Mouse (Mus musculus): ENCODE data around the gene Gfod2. TPM values are rescaled to one million over a fixed set of nuclear protein-coding genes. Genes with fewer than 3 reads are reported as not detected.

The Gfod2 gene
- total and polyA plus RNA-seq, 3 experiments: 7.0 to 8.3 TPM; not detected in 1

GRCm38 (mm10) chr8:105692449-105693182, 65.8 kb downstream of the Gfod2 start:
- H3K36me3 ChIP-seq (ENCODE audit: control insufficient read depth in 1 of 2, insufficient read depth in 2 of 2, low read length in 2 of 2): no peaks in the 10 kb centered on the region; a peak in 1 of 4 replicates
- H3K9me3 ChIP-seq (replicated peaks; ENCODE audit: insufficient read depth, low read length): no peaks in the 10 kb centered on the region
- no peak overlapping the region for H3K9ac ChIP-seq (ENCODE audit: control insufficient read depth, low read depth, low read length, poor library complexity, severe bottlenecking)
- no peak overlapping the region for H3K4me3 ChIP-seq (ENCODE audit: control insufficient read depth in 1 of 2, insufficient read depth in 1 of 2, low read depth in 2 of 2, low read length in 2 of 2)
- H3K27ac ChIP-seq (ENCODE audit: control insufficient read depth, low read depth, low read length): no peak overlapping the region
- no peaks in the 10 kb centered on the region for H3K79me2 ChIP-seq (ENCODE audit: control insufficient read depth, insufficient read depth, low read length, poor library complexity)
- no peaks in the 10 kb centered on the region for H3K27me3 ChIP-seq (ENCODE audit: control insufficient read depth in 1 of 2, insufficient read depth in 2 of 2, low read length in 2 of 2)
- no peaks in the 10 kb centered on the region for H3K4me1 ChIP-seq (ENCODE audit: control insufficient read depth in 1 of 2, insufficient read depth in 2 of 2, low read length in 2 of 2)
- DNase-seq (ENCODE audit: low read depth, low spot score): no peak
- no peak for TF ChIP-seq CTCF (IDR thresholded peaks at IDR 0.05 in 2 of 3, conservative IDR thresholded peaks at IDR 0.05 in 1 of 3; ENCODE audit: control insufficient read depth in 1 of 3, insufficient read depth in 1 of 3, low read depth in 2 of 3, low read length in 3 of 3, poor library complexity in 1 of 3, severe bottlenecking in 1 of 3)

GRCm38 (mm10) chr8:105690978-105691377, 67.5 kb downstream of the Gfod2 start:
- Histone ChIP-seq H3K79me2 (ENCODE audit: control insufficient read depth, insufficient read depth, low read length, poor library complexity) (no peaks in the 10 kb centered on the region), H3K27ac (ENCODE audit: control insufficient read depth, low read depth, low read length) (no peak overlapping the region), H3K36me3 (ENCODE audit: control insufficient read depth in 1 of 2, insufficient read depth in 2 of 2, low read length in 2 of 2) (no peaks in the 10 kb centered on the region; a peak in 1 of 4 replicates), H3K9me3 (replicated peaks; ENCODE audit: insufficient read depth, low read length) (no peaks in the 10 kb centered on the region), H3K9ac (ENCODE audit: control insufficient read depth, low read depth, low read length, poor library complexity, severe bottlenecking) (no peak overlapping the region), H3K27me3 (ENCODE audit: control insufficient read depth in 1 of 2, insufficient read depth in 2 of 2, low read length in 2 of 2) (no peaks in the 10 kb centered on the region), H3K4me3 (ENCODE audit: control insufficient read depth in 1 of 2, insufficient read depth in 1 of 2, low read depth in 2 of 2, low read length in 2 of 2) (no peak overlapping the region), H3K4me1 (ENCODE audit: control insufficient read depth in 1 of 2, insufficient read depth in 2 of 2, low read length in 2 of 2) (no peaks in the 10 kb centered on the region)
- no peak for TF ChIP-seq RCOR1 (IDR thresholded peaks at IDR 0.05; ENCODE audit: low read depth, low read length)
- TF ChIP-seq ZNF384 (IDR thresholded peaks at IDR 0.05; ENCODE audit: low read depth, low read length): no peak
- no peak for TF ChIP-seq MAZ (IDR thresholded peaks at IDR 0.05; ENCODE audit: low read depth, low read length)
- no peak for TF ChIP-seq GABPA (IDR thresholded peaks at IDR 0.05; ENCODE audit: low read depth, low read length)
- no peak for TF ChIP-seq POLR2AphosphoS2 (IDR thresholded peaks at IDR 0.05; ENCODE audit: low read length)
- no peak for TF ChIP-seq NRF1 (IDR thresholded peaks at IDR 0.05; ENCODE audit: insufficient read depth, low read depth, low read length, poor library complexity, severe bottlenecking)
- no peak for TF ChIP-seq ZMIZ1 (IDR thresholded peaks at IDR 0.05; ENCODE audit: low read depth, low read length)
- TF ChIP-seq MYC (IDR thresholded peaks at IDR 0.05; ENCODE audit: low read depth, low read length): no peak
- no peak for TF ChIP-seq RAD21 (IDR thresholded peaks at IDR 0.05; ENCODE audit: low read depth, low read length)
- TF ChIP-seq CTCF (IDR thresholded peaks at IDR 0.05 in 2 of 3, conservative IDR thresholded peaks at IDR 0.05 in 1 of 3; ENCODE audit: control insufficient read depth in 1 of 3, insufficient read depth in 1 of 3, low read depth in 2 of 3, low read length in 3 of 3, poor library complexity in 1 of 3, severe bottlenecking in 1 of 3): no peak
- TF ChIP-seq CHD1 (IDR thresholded peaks at IDR 0.05; ENCODE audit: low read depth, low read length): no peak
- TF ChIP-seq CHD2 (IDR thresholded peaks at IDR 0.05; ENCODE audit: low read length): no peak
- TF ChIP-seq SIN3A (IDR thresholded peaks at IDR 0.05; ENCODE audit: low read length): no peak
- no peak for DNase-seq (ENCODE audit: low read depth, low spot score)

- DNase-seq (ENCODE audit: low read depth, low spot score): no peak
- Histone ChIP-seq H3K4me1 (ENCODE audit: control insufficient read depth in 1 of 2, insufficient read depth in 2 of 2, low read length in 2 of 2) (no peaks in the 10 kb centered on the region), H3K36me3 (ENCODE audit: control insufficient read depth in 1 of 2, insufficient read depth in 2 of 2, low read length in 2 of 2) (no peaks in the 10 kb centered on the region; a peak in 1 of 4 replicates), H3K9me3 (replicated peaks; ENCODE audit: insufficient read depth, low read length) (no peaks in the 10 kb centered on the region), H3K4me3 (ENCODE audit: control insufficient read depth in 1 of 2, insufficient read depth in 1 of 2, low read depth in 2 of 2, low read length in 2 of 2) (no peak overlapping the region), H3K27me3 (ENCODE audit: control insufficient read depth in 1 of 2, insufficient read depth in 2 of 2, low read length in 2 of 2) (no peaks in the 10 kb centered on the region), H3K9ac (ENCODE audit: control insufficient read depth, low read depth, low read length, poor library complexity, severe bottlenecking) (no peak overlapping the region), H3K79me2 (ENCODE audit: control insufficient read depth, insufficient read depth, low read length, poor library complexity) (no peaks in the 10 kb centered on the region), H3K27ac (ENCODE audit: control insufficient read depth, low read depth, low read length) (no peak overlapping the region)
- TF ChIP-seq NRF1 (IDR thresholded peaks at IDR 0.05; ENCODE audit: insufficient read depth, low read depth, low read length, poor library complexity, severe bottlenecking) (no peak), SMC3 (IDR thresholded peaks at IDR 0.05; ENCODE audit: low read depth, low read length) (no peak), USF1 (IDR thresholded peaks at IDR 0.05; ENCODE audit: low read depth, low read length) (no peak), MAFK (IDR thresholded peaks at IDR 0.05; ENCODE audit: borderline replicate concordance, low read depth, low read length) (no peak), UBTF (IDR thresholded peaks at IDR 0.05; ENCODE audit: borderline replicate concordance, insufficient read depth, low read depth, low read length) (no peak), MAX (IDR thresholded peaks at IDR 0.05; ENCODE audit: low read length) (no peak), TAL1 (IDR thresholded peaks at IDR 0.05; ENCODE audit: low read length) (no peak), BHLHE40 (IDR thresholded peaks at IDR 0.05; ENCODE audit: borderline replicate concordance, low read depth, low read length) (no peak), ETS1 (IDR thresholded peaks at IDR 0.05; ENCODE audit: low read depth, low read length) (no peak), RCOR1 (IDR thresholded peaks at IDR 0.05; ENCODE audit: low read depth, low read length) (no peak), CHD1 (IDR thresholded peaks at IDR 0.05; ENCODE audit: low read depth, low read length) (no peak), CHD2 (IDR thresholded peaks at IDR 0.05; ENCODE audit: low read length) (no peak), TCF12 (IDR thresholded peaks at IDR 0.05; ENCODE audit: low read depth, low read length) (no peak), E2F4 (IDR thresholded peaks at IDR 0.05; ENCODE audit: borderline replicate concordance, low read depth, low read length) (no peak)
These were observed 68.5 kb downstream of the Gfod2 start for GRCm38 (mm10) chr8:105689983-105690360.
